Mouse (Mus musculus): ENCODE measurements around the gene Tmem196.
A peak's percentile ranks its signal among the peaks of the same experiment; 100 is the strongest.

Tmem196 gene

GRCm38 (mm10) chr12:119945589-119946310 lies at the start of gene Tmem196:
TSS of gene Tmem196 (plus strand) at chr12:119945822.
- peak; percentile 24 to 26 for DNase-seq (ENCODE audit: low spot score in 2 of 2)

- DNase-seq (ENCODE audit: low spot score in 2 of 2): peak in 1 of 2 experiments; percentile 4
These were observed 680 bp downstream of the Tmem196 start for GRCm38 (mm10) chr12:119946311-119946692.

- peak in 1 of 2 experiments; percentile 27 for DNase-seq (ENCODE audit: low spot score in 2 of 2)
These were observed 11.4 kb downstream of the Tmem196 start for GRCm38 (mm10) chr12:119957041-119957440.

GRCm38 (mm10) chr12:119960730-119961129 lies 15.1 kb downstream of the Tmem196 start:
- DNase-seq (ENCODE audit: low spot score in 2 of 2): peak in 1 of 2 experiments; percentile 53

- DNase-seq (ENCODE audit: low spot score in 2 of 2): no peak
These were observed 19.8 kb downstream of the Tmem196 start for GRCm38 (mm10) chr12:119965373-119965772.

- DNase-seq (ENCODE audit: low spot score in 2 of 2): no peak
These were observed 24.4 kb downstream of the Tmem196 start for GRCm38 (mm10) chr12:119970068-119970467.

- peak in 1 of 2 experiments; percentile 53 for DNase-seq (ENCODE audit: low spot score in 2 of 2)
These were observed 36.1 kb downstream of the Tmem196 start for GRCm38 (mm10) chr12:119981731-119982130.

GRCm38 (mm10) chr12:119998267-119998666 lies 52.6 kb downstream of the Tmem196 start:
- no peak for DNase-seq (ENCODE audit: low spot score in 2 of 2)

- DNase-seq (ENCODE audit: low spot score in 2 of 2): no peak
These were observed 58.7 kb downstream of the Tmem196 start for GRCm38 (mm10) chr12:120004280-120004679.

GRCm38 (mm10) chr12:120014768-120015167 lies 69.1 kb downstream of the Tmem196 start:
- DNase-seq (ENCODE audit: low spot score in 2 of 2): no peak

GRCm38 (mm10) chr12:120015201-120015600 lies 69.6 kb downstream of the Tmem196 start:
- no peak for DNase-seq (ENCODE audit: low spot score in 2 of 2)

- peak; percentile 20 to 22 for DNase-seq (ENCODE audit: low spot score in 2 of 2)
These were observed 82.7 kb downstream of the Tmem196 start for GRCm38 (mm10) chr12:120028089-120028959.
